Mouse (Mus musculus) embryonic fibroblast, embryonic 13.5 days (primary cell): Measurements from ENCODE around the gene Atg7. TPM values are rescaled to one million over a fixed set of nuclear protein-coding genes. Genes with fewer than 3 reads are reported as not detected.

Experiments used
- H3K27ac ChIP-seq: 2 replicates; pipeline ENCODE4 v1.5.1; 2012; ENCODE audit warnings: low read length, control low read depth, inconsistent platforms; ENCODE audit not compliant: insufficient read depth
- H3K4me1 ChIP-seq: 2 replicates; pipeline ENCODE4 v1.6.1; 2011; ENCODE audit warnings: low read length; ENCODE audit not compliant: control insufficient read depth, insufficient read depth
- H3K4me3 ChIP-seq: 2 replicates; pipeline ENCODE4 v1.5.1; 2011; ENCODE audit warnings: mild to moderate bottlenecking, control low read depth, low read length; ENCODE audit not compliant: insufficient read depth
- CTCF ChIP-seq: IDR thresholded peaks from 2 replicates; pipeline ENCODE4 v1.5.1; 2011; ENCODE audit warnings: mild to moderate bottlenecking, control low read depth, low read length, moderate library complexity, borderline replicate concordance; ENCODE audit not compliant: insufficient read depth
- POLR2A ChIP-seq: IDR thresholded peaks from 2 replicates; pipeline ENCODE4 v1.6.1; 2011; ENCODE audit warnings: low read depth, mild to moderate bottlenecking, control low read depth, low read length, moderate library complexity
- polyA plus RNA-seq: library from polyadenylated mRNA; stranded (reverse); fragments of >200 nt; gene quantifications from 2 replicates; pipeline ENCODE4 v1.2.4, GENCODE M21; 2011; ENCODE audit warnings: low read depth; ENCODE audit not compliant: missing spikeins, insufficient read length

Gene Atg7
- polyA plus RNA-seq, 1 experiment = 14.8 TPM

GRCm38 (mm10) chr6:114808654-114809430 lies 165.9 kb downstream of the Atg7 start:
- no peak overlapping the region for H3K27ac ChIP-seq
- TF ChIP-seq CTCF (no peak), POLR2A (no peak)

GRCm38 (mm10) chr6:114809431-114809811 lies 166.5 kb downstream of the Atg7 start:
- Histone ChIP-seq H3K4me1 (peaks cover 5% of the 10 kb centered on the region; the same call in 1 of the 2 replicates), H3K4me3 (no peak overlapping the region), H3K27ac (no peak overlapping the region; the same call in 1 of the 2 replicates)
- TF ChIP-seq CTCF (no peak), POLR2A (no peak)

More at GRCm38 (mm10) chr6:114808654-114809430, 165.9 kb downstream of the Atg7 start:
- H3K4me1 ChIP-seq = peaks cover 5% of the 10 kb centered on the region; the same call in 1 of the 2 replicates
- no peak overlapping the region for H3K4me3 ChIP-seq

GRCm38 (mm10) chr6:114812322-114812721 lies 169.4 kb downstream of the Atg7 start:
- Histone ChIP-seq H3K4me1 (no peaks in the 10 kb centered on the region), H3K4me3 (no peak overlapping the region), H3K27ac (no peak overlapping the region)
- no peak for TF ChIP-seq POLR2A
- TF ChIP-seq CTCF = no peak

- no peak for TF ChIP-seq POLR2A
- no peak for TF ChIP-seq CTCF
- Histone ChIP-seq H3K4me3 (no peak overlapping the region), H3K27ac (no peak overlapping the region), H3K4me1 (no peaks in the 10 kb centered on the region)
Observed at GRCm38 (mm10) chr6:114812779-114813178, 169.9 kb downstream of the Atg7 start.

GRCm38 (mm10) chr6:114814199-114814881 lies 171.4 kb downstream of the Atg7 start:
- H3K4me3 ChIP-seq = no peak overlapping the region
- H3K4me1 ChIP-seq = no peaks in the 10 kb centered on the region
- H3K27ac ChIP-seq = no peak overlapping the region
- TF ChIP-seq CTCF (no peak), POLR2A (no peak)

GRCm38 (mm10) chr6:114814882-114815650 lies 172.2 kb downstream of the Atg7 start:
- no peak overlapping the region for H3K4me3 ChIP-seq
- TF ChIP-seq CTCF (no peak), POLR2A (no peak)
- no peak overlapping the region for H3K27ac ChIP-seq
- H3K4me1 ChIP-seq = no peaks in the 10 kb centered on the region

GRCm38 (mm10) chr6:114817948-114818347 lies 175.1 kb downstream of the Atg7 start:
- Histone ChIP-seq H3K27ac (no peak overlapping the region), H3K4me1 (no peaks in the 10 kb centered on the region), H3K4me3 (no peak overlapping the region)
- TF ChIP-seq POLR2A (no peak), CTCF (no peak)

- H3K27ac ChIP-seq = no peak overlapping the region
- H3K4me3 ChIP-seq = no peak overlapping the region
- TF ChIP-seq POLR2A (no peak), CTCF (no peak)
- H3K4me1 ChIP-seq = no peaks in the 10 kb centered on the region
Observed at GRCm38 (mm10) chr6:114818471-114818870, 175.6 kb downstream of the Atg7 start.

GRCm38 (mm10) chr6:114819971-114820481 lies 177.1 kb downstream of the Atg7 start:
- TF ChIP-seq POLR2A (no peak), CTCF (no peak)
- Histone ChIP-seq H3K4me3 (no peak overlapping the region), H3K4me1 (no peaks in the 10 kb centered on the region), H3K27ac (no peak overlapping the region)
